Mouse (Mus musculus): ENCODE data around the gene Cd163.
"Not testable (repeated sequence)": the region's sequence is repeated elsewhere in the genome, so short reads cannot be mapped to it uniquely, and the experiment has no call there.

Cd163 gene

GRCm38 (mm10) chr6:124304356-124304755 lies at the start of gene Cd163:
TSS of gene Cd163 (plus strand) at chr6:124304656.
- no peak for DNase-seq (ENCODE audit: low read depth, low spot score)

- no peak for DNase-seq (ENCODE audit: low read depth, low spot score)
Measured at GRCm38 (mm10) chr6:124255721-124256470, 48.6 kb upstream of the Cd163 start.

GRCm38 (mm10) chr6:124260198-124260931 lies 44.1 kb upstream of the Cd163 start:
- DNase-seq (ENCODE audit: low read depth, low spot score) = peak; percentile 68

GRCm38 (mm10) chr6:124262696-124263095 lies 41.8 kb upstream of the Cd163 start:
- peak; percentile 79 for DNase-seq (ENCODE audit: low read depth, low spot score)

- peak; percentile 26 for DNase-seq (ENCODE audit: low read depth, low spot score)
Measured at GRCm38 (mm10) chr6:124273231-124273880, 31.1 kb upstream of the Cd163 start.

GRCm38 (mm10) chr6:124277641-124278040 lies 26.8 kb upstream of the Cd163 start:
- DNase-seq (ENCODE audit: low read depth, low spot score) = no peak

- no peak for DNase-seq (ENCODE audit: low read depth, low spot score)
Measured at GRCm38 (mm10) chr6:124278291-124278690, 26.2 kb upstream of the Cd163 start.

GRCm38 (mm10) chr6:124282731-124283130 lies 21.7 kb upstream of the Cd163 start:
- no peak for DNase-seq (ENCODE audit: low read depth, low spot score)

- DNase-seq (ENCODE audit: low read depth, low spot score) = not testable (repeated sequence)
Measured at GRCm38 (mm10) chr6:124297378-124297777, 7.1 kb upstream of the Cd163 start.

GRCm38 (mm10) chr6:124301447-124302192 lies 2.8 kb upstream of the Cd163 start:
- no peak for DNase-seq (ENCODE audit: low read depth, low spot score)

- DNase-seq (ENCODE audit: low read depth, low spot score) = peak; percentile 42
Measured at GRCm38 (mm10) chr6:124308935-124309334, 4.5 kb downstream of the Cd163 start.

GRCm38 (mm10) chr6:124312292-124312691 lies 7.8 kb downstream of the Cd163 start:
- DNase-seq (ENCODE audit: low read depth, low spot score) = peak; percentile 27

GRCm38 (mm10) chr6:124320371-124320770 lies 15.9 kb downstream of the Cd163 start:
- DNase-seq (ENCODE audit: low read depth, low spot score) = no peak

- DNase-seq (ENCODE audit: low read depth, low spot score) = peak; percentile 81
Measured at GRCm38 (mm10) chr6:124321481-124322475, 17.3 kb downstream of the Cd163 start.

- peak; percentile 85 for DNase-seq (ENCODE audit: low read depth, low spot score)
Measured at GRCm38 (mm10) chr6:124328394-124328991, 24.0 kb downstream of the Cd163 start.

GRCm38 (mm10) chr6:124329622-124330021 lies 25.2 kb downstream of the Cd163 start:
- no peak for DNase-seq (ENCODE audit: low read depth, low spot score)

GRCm38 (mm10) chr6:124345096-124345495 lies 40.6 kb downstream of the Cd163 start:
- DNase-seq (ENCODE audit: low read depth, low spot score) = peak; percentile 75

- DNase-seq (ENCODE audit: low read depth, low spot score) = no peak
Measured at GRCm38 (mm10) chr6:124346613-124347012, 42.2 kb downstream of the Cd163 start.

GRCm38 (mm10) chr6:124353246-124353645 lies 48.8 kb downstream of the Cd163 start:
- no peak for DNase-seq (ENCODE audit: low read depth, low spot score)

- no peak for DNase-seq (ENCODE audit: low read depth, low spot score)
Measured at GRCm38 (mm10) chr6:124358953-124359352, 54.5 kb downstream of the Cd163 start.

Data from brain, adult 2 months (tissue).